Mouse (Mus musculus): ENCODE measurements around the gene Dmkn. TPM values are rescaled to one million over a fixed set of nuclear protein-coding genes. Genes with fewer than 3 reads are reported as not detected.
"Not testable (repeated sequence)": the region's sequence is repeated elsewhere in the genome, so short reads cannot be mapped to it uniquely, and the experiment has no call there.

The Dmkn gene
- polyA plus RNA-seq, 1 experiment from 2014 or later: 1.1 TPM

GRCm38 (mm10) chr7:30820131-30820530 is 56.6 kb downstream of the Dmkn start:
- Histone ChIP-seq H3K9ac (no peak overlapping the region), H3K27me3 (replicated peaks) (peaks cover 6% of the 10 kb centered on the region; the same call in 1 of the 2 replicates), H3K4me1 (replicated peaks) (no peaks in the 10 kb centered on the region), H3K4me3 (no peak overlapping the region), H3K36me3 (no peaks in the 10 kb centered on the region), H3K27ac (ENCODE audit: poor library complexity, severe bottlenecking) (no peak overlapping the region), H3K9me3 (replicated peaks) (no peaks in the 10 kb centered on the region), H3K4me2 (no peak overlapping the region)
- ATAC-seq (ENCODE audit: insufficient number of reproducible peaks, low FRiP score): no peak
- 66% methylated on average over 6 of the region's 6 CpGs for WGBS

GRCm38 (mm10) chr7:30820854-30821445 is 57.4 kb downstream of the Dmkn start:
- Histone ChIP-seq H3K36me3 (no peaks in the 10 kb centered on the region), H3K4me2 (no peak overlapping the region), H3K27me3 (replicated peaks) (peaks cover 6% of the 10 kb centered on the region; the same call in 1 of the 2 replicates), H3K27ac (ENCODE audit: poor library complexity, severe bottlenecking) (no peak overlapping the region), H3K4me1 (replicated peaks) (no peaks in the 10 kb centered on the region), H3K9ac (no peak overlapping the region), H3K9me3 (replicated peaks) (no peaks in the 10 kb centered on the region), H3K4me3 (no peak overlapping the region)
- no peak for ATAC-seq (ENCODE audit: insufficient number of reproducible peaks, low FRiP score)
- WGBS: 51% methylated on average over 7 of the region's 7 CpGs

GRCm38 (mm10) chr7:30821532-30821931 is 58.0 kb downstream of the Dmkn start:
- Histone ChIP-seq H3K4me3 (no peak overlapping the region), H3K9me3 (replicated peaks) (no peaks in the 10 kb centered on the region), H3K36me3 (no peaks in the 10 kb centered on the region), H3K27me3 (replicated peaks) (peaks cover 6% of the 10 kb centered on the region; the same call in 1 of the 2 replicates), H3K27ac (ENCODE audit: poor library complexity, severe bottlenecking) (no peak overlapping the region), H3K4me2 (no peak overlapping the region), H3K9ac (no peak overlapping the region), H3K4me1 (replicated peaks) (no peaks in the 10 kb centered on the region)
- WGBS: 67% methylated on average over 5 of the region's 5 CpGs
- ATAC-seq (ENCODE audit: insufficient number of reproducible peaks, low FRiP score): no peak

GRCm38 (mm10) chr7:30823675-30824074 is 60.1 kb downstream of the Dmkn start, which contains the start of gene Ffar2:
Gene Ffar2 (minus strand): TSS chr7:30823775.
- 0 out of 2 replicates have a peak, but pooled peaks cover 5% of the 10 kb centered on the region for H3K9me3 ChIP-seq (replicated peaks)
- no peaks in the 10 kb centered on the region for H3K36me3 ChIP-seq
- no peak within 1 kb of the TSS for H3K9ac ChIP-seq
- WGBS: 86% methylated on average over 18 of the region's 18 CpGs
- H3K27ac ChIP-seq (ENCODE audit: poor library complexity, severe bottlenecking): no peak within 1 kb of the TSS
- H3K27me3 ChIP-seq (replicated peaks): peaks cover 6% of the 10 kb centered on the region; the same call in 1 of the 2 replicates
- H3K4me1 ChIP-seq (replicated peaks): no peaks in the 10 kb centered on the region
- ATAC-seq (ENCODE audit: insufficient number of reproducible peaks, low FRiP score): no peak
- no peak within 1 kb of the TSS for H3K4me3 ChIP-seq
- H3K4me2 ChIP-seq: no peak within 1 kb of the TSS

- no peak overlapping the region for H3K27ac ChIP-seq (ENCODE audit: poor library complexity, severe bottlenecking)
- no peak for ATAC-seq (ENCODE audit: insufficient number of reproducible peaks, low FRiP score)
- H3K36me3 ChIP-seq: no peaks in the 10 kb centered on the region
- H3K4me2 ChIP-seq: no peak overlapping the region
- peaks cover 6% of the 10 kb centered on the region; the same call in 1 of the 2 replicates for H3K27me3 ChIP-seq (replicated peaks)
- H3K4me1 ChIP-seq (replicated peaks): no peaks in the 10 kb centered on the region
- H3K4me3 ChIP-seq: no peak overlapping the region
- H3K9me3 ChIP-seq (replicated peaks): 0 out of 2 replicates have a peak, but pooled peaks cover 5% of the 10 kb centered on the region
- no peak overlapping the region for H3K9ac ChIP-seq
- 94% methylated on average over 3 of the region's 3 CpGs for WGBS
Observed at GRCm38 (mm10) chr7:30824306-30824705, 60.8 kb downstream of the Dmkn start.

GRCm38 (mm10) chr7:30826660-30827059 is 63.1 kb downstream of the Dmkn start:
- WGBS: 88% methylated on average over 10 of the region's 10 CpGs
- ATAC-seq (ENCODE audit: insufficient number of reproducible peaks, low FRiP score): no peak

GRCm38 (mm10) chr7:30828871-30829270 is 65.3 kb downstream of the Dmkn start:
- H3K9me3 ChIP-seq (replicated peaks); H3K27me3 ChIP-seq (replicated peaks); H3K36me3 ChIP-seq; ATAC-seq (ENCODE audit: insufficient number of reproducible peaks, low FRiP score); H3K4me1 ChIP-seq (replicated peaks); H3K4me2 ChIP-seq; H3K27ac ChIP-seq (ENCODE audit: poor library complexity, severe bottlenecking); H3K9ac ChIP-seq; H3K4me3 ChIP-seq: not testable (repeated sequence)

More at GRCm38 (mm10) chr7:30826660-30827059, 63.1 kb downstream of the Dmkn start:
- H3K36me3 ChIP-seq: no peaks in the 10 kb centered on the region
- H3K4me2 ChIP-seq: no peak overlapping the region
- 0 out of 2 replicates have a peak, but pooled peaks cover 5% of the 10 kb centered on the region for H3K9me3 ChIP-seq (replicated peaks)
- no peaks in the 10 kb centered on the region for H3K27me3 ChIP-seq (replicated peaks)
- no peaks in the 10 kb centered on the region for H3K4me1 ChIP-seq (replicated peaks)
- H3K4me3 ChIP-seq: no peak overlapping the region
- no peak overlapping the region for H3K27ac ChIP-seq (ENCODE audit: poor library complexity, severe bottlenecking)
- no peak overlapping the region for H3K9ac ChIP-seq

GRCm38 (mm10) chr7:30829428-30829827 is 65.9 kb downstream of the Dmkn start:
- Histone ChIP-seq H3K9me3 (replicated peaks) (0 out of 2 replicates have a peak, but pooled peaks cover 5% of the 10 kb centered on the region), H3K9ac (no peak overlapping the region), H3K4me3 (no peak overlapping the region), H3K36me3 (no peaks in the 10 kb centered on the region), H3K4me2 (no peak overlapping the region), H3K27ac (ENCODE audit: poor library complexity, severe bottlenecking) (no peak overlapping the region), H3K27me3 (replicated peaks) (no peaks in the 10 kb centered on the region), H3K4me1 (replicated peaks) (peaks cover 5% of the 10 kb centered on the region)
- no peak for ATAC-seq (ENCODE audit: insufficient number of reproducible peaks, low FRiP score)
- 68% methylated on average over 3 of the region's 3 CpGs for WGBS

Other genes with a start within 250 kb of the Dmkn start
- 10.1 and 10.9 TPM in 2 replicates for gene Arhgap33, start 228.7 kb upstream of the Dmkn start, polyA plus RNA-seq (2016; fragmentation: Nextera tagmentation; extraction: Ambion mirVana)
- 30.5 and 31.6 TPM in 2 replicates for gene Hspb6, start 211.6 kb upstream of the Dmkn start, polyA plus RNA-seq (2016; fragmentation: Nextera tagmentation; extraction: Ambion mirVana)
- gene Proser3, start 211.5 kb upstream of the Dmkn start, polyA plus RNA-seq (2016; fragmentation: Nextera tagmentation; extraction: Ambion mirVana): 9.3 and 12.7 TPM in 2 replicates
- gene Lin37, start 203.9 kb upstream of the Dmkn start, polyA plus RNA-seq (2016; fragmentation: Nextera tagmentation; extraction: Ambion mirVana): 31.1 and 34.8 TPM in 2 replicates
- 82.4 and 88.8 TPM in 2 replicates for gene U2af1l4, start 200.5 kb upstream of the Dmkn start, polyA plus RNA-seq (2016; fragmentation: Nextera tagmentation; extraction: Ambion mirVana)
- gene Gm49396, start 200.4 kb upstream of the Dmkn start, polyA plus RNA-seq (2016; fragmentation: Nextera tagmentation; extraction: Ambion mirVana): 10.5 and 10.6 TPM in 2 replicates
- gene Psenen, start 200.1 kb upstream of the Dmkn start, polyA plus RNA-seq (2016; fragmentation: Nextera tagmentation; extraction: Ambion mirVana): 115 and 124 TPM in 2 replicates
- gene Igflr1, start 198.3 kb upstream of the Dmkn start, polyA plus RNA-seq (2016; fragmentation: Nextera tagmentation; extraction: Ambion mirVana): 2.7 and 3.7 TPM in 2 replicates
- 4.9 and 5.1 TPM in 2 replicates for gene Kmt2b, start 175.0 kb upstream of the Dmkn start, polyA plus RNA-seq (2016; fragmentation: Nextera tagmentation; extraction: Ambion mirVana)
- 0.09 and 0.44 TPM in 2 replicates for gene Zbtb32, start 164.8 kb upstream of the Dmkn start, polyA plus RNA-seq (2016; fragmentation: Nextera tagmentation; extraction: Ambion mirVana)
- gene Upk1a, start 150.9 kb upstream of the Dmkn start, polyA plus RNA-seq (2016; fragmentation: Nextera tagmentation; extraction: Ambion mirVana): 0.44 and 2.5 TPM in 2 replicates
- 1,789 and 1,831 TPM in 2 replicates for gene Cox6b1, start 137.6 kb upstream of the Dmkn start, polyA plus RNA-seq (2016; fragmentation: Nextera tagmentation; extraction: Ambion mirVana)
- gene Etv2, start 127.9 kb upstream of the Dmkn start, polyA plus RNA-seq (2016; fragmentation: Nextera tagmentation; extraction: Ambion mirVana): 1.1 and 1.4 TPM in 2 replicates
- gene Rbm42, start 113.4 kb upstream of the Dmkn start, polyA plus RNA-seq (2016; fragmentation: Nextera tagmentation; extraction: Ambion mirVana): 96.5 and 103 TPM in 2 replicates
- gene Haus5, start 98.8 kb upstream of the Dmkn start, polyA plus RNA-seq (2016; fragmentation: Nextera tagmentation; extraction: Ambion mirVana): 35.4 and 36.3 TPM in 2 replicates
- not detected in 2 replicates for gene Pmis2, start 92.2 kb upstream of the Dmkn start, polyA plus RNA-seq (2016; fragmentation: Nextera tagmentation; extraction: Ambion mirVana)
- 1.2 and 1.5 TPM in 2 replicates for gene 2200002J24Rik, start 64.8 kb upstream of the Dmkn start, polyA plus RNA-seq (2016; fragmentation: Nextera tagmentation; extraction: Ambion mirVana)
- gene Atp4a, start 51.5 kb upstream of the Dmkn start, polyA plus RNA-seq (2016; fragmentation: Nextera tagmentation; extraction: Ambion mirVana): 0.78 and 0.98 TPM in 2 replicates
- 158 and 165 TPM in 2 replicates for gene Tmem147, start 34.2 kb upstream of the Dmkn start, polyA plus RNA-seq (2016; fragmentation: Nextera tagmentation; extraction: Ambion mirVana)
- not detected in 2 replicates for gene Gapdhs, start 20.1 kb upstream of the Dmkn start, polyA plus RNA-seq (2016; fragmentation: Nextera tagmentation; extraction: Ambion mirVana)
- gene Sbsn, start 12.3 kb upstream of the Dmkn start, polyA plus RNA-seq (2016; fragmentation: Nextera tagmentation; extraction: Ambion mirVana): 0.58 and 0.72 TPM in 2 replicates
- gene Krtdap, start 24.1 kb downstream of the Dmkn start, polyA plus RNA-seq (2016; fragmentation: Nextera tagmentation; extraction: Ambion mirVana): not detected in 2 replicates
- gene Ffar2, start 60.0 kb downstream of the Dmkn start, polyA plus RNA-seq (2016; fragmentation: Nextera tagmentation; extraction: Ambion mirVana): not detected in 2 replicates
- not detected in 2 replicates for gene Ffar3, start 92.4 kb downstream of the Dmkn start, polyA plus RNA-seq (2016; fragmentation: Nextera tagmentation; extraction: Ambion mirVana)
- not detected in 2 replicates for gene Ffar1, start 97.8 kb downstream of the Dmkn start, polyA plus RNA-seq (2016; fragmentation: Nextera tagmentation; extraction: Ambion mirVana)
- gene Cd22, start 116.6 kb downstream of the Dmkn start, polyA plus RNA-seq (2016; fragmentation: Nextera tagmentation; extraction: Ambion mirVana): not detected in 2 replicates
- gene Mag, start 151.1 kb downstream of the Dmkn start, polyA plus RNA-seq (2016; fragmentation: Nextera tagmentation; extraction: Ambion mirVana): 0.18 TPM in 1 of 2 replicates, not detected in the other
- gene Hamp2, start 160.9 kb downstream of the Dmkn start, polyA plus RNA-seq (2016; fragmentation: Nextera tagmentation; extraction: Ambion mirVana): not detected in 2 replicates
- gene Hamp, start 180.3 kb downstream of the Dmkn start, polyA plus RNA-seq (2016; fragmentation: Nextera tagmentation; extraction: Ambion mirVana): not detected in 2 replicates
- gene Usf2, start 193.0 kb downstream of the Dmkn start, polyA plus RNA-seq (2016; fragmentation: Nextera tagmentation; extraction: Ambion mirVana): 18.4 and 22.5 TPM in 2 replicates
- 13.1 and 13.8 TPM in 2 replicates for gene Lsr, start 209.7 kb downstream of the Dmkn start, polyA plus RNA-seq (2016; fragmentation: Nextera tagmentation; extraction: Ambion mirVana)
- gene Fam187b, start 210.0 kb downstream of the Dmkn start, polyA plus RNA-seq (2016; fragmentation: Nextera tagmentation; extraction: Ambion mirVana): 0.53 and 0.60 TPM in 2 replicates

Measured in heart, embryonic 12.5 days (tissue).